7 mouse cellular contexts compared by ENCODE assay signal in genomic region chr4:96590911-96591790, GRCm38 (mm10). TPM values are rescaled to one million over a fixed set of nuclear protein-coding genes. Genes with fewer than 3 reads are reported as not detected.
DNase-seq lines count a peak whose midpoint lies in the region; ATAC-seq lines count a peak whose summit lies in the region.

Cyp2j9 (minus strand) TSS chr4:96591578.

- H3K9ac ChIP-seq in intestine, embryonic 16.5 days (ENCODE audit: low read depth, low read length): peak within 1 kb of the TSS; percentile 69
- H3K9ac ChIP-seq in limb, embryonic 11.5 days (ENCODE audit: low read length): peak within 1 kb of the TSS; percentile 56
- H3K9ac ChIP-seq in stomach, embryonic 14.5 days (replicated peaks; ENCODE audit: low read depth, low read length): no peak within 1 kb of the TSS; the same call in 1 of the 2 replicates

- H3K36me3 ChIP-seq in embryonic facial prominence, embryonic 10.5 days (replicated peaks): no peaks in the 10 kb centered on the region
- no peaks in the 10 kb centered on the region for H3K36me3 ChIP-seq in intestine, embryonic 16.5 days (ENCODE audit: control insufficient read depth, insufficient read depth, low read length)
- H3K36me3 ChIP-seq in limb, embryonic 11.5 days (ENCODE audit: control insufficient read depth, insufficient read depth, low read length): no peaks in the 10 kb centered on the region
- no peaks in the 10 kb centered on the region for H3K36me3 ChIP-seq in midbrain, embryonic 10.5 days
- no peaks in the 10 kb centered on the region for H3K36me3 ChIP-seq in stomach, embryonic 14.5 days (ENCODE audit: control insufficient read depth, insufficient read depth, low read length)

- peak within 1 kb of the TSS; percentile 55 for H3K4me3 ChIP-seq in embryonic facial prominence, embryonic 10.5 days
- peak within 1 kb of the TSS; percentile 49 for H3K4me3 ChIP-seq in intestine, embryonic 16.5 days (ENCODE audit: low read length)
- H3K4me3 ChIP-seq in limb, embryonic 11.5 days (ENCODE audit: low read depth, low read length): peak within 1 kb of the TSS; percentile 24
- H3K4me3 ChIP-seq in midbrain, embryonic 10.5 days: peak within 1 kb of the TSS; percentile 50
- peak within 1 kb of the TSS; percentile 31 for H3K4me3 ChIP-seq in stomach, embryonic 14.5 days (ENCODE audit: low read depth, low read length)

- 7% methylated on average over 18 of the region's 18 CpGs for WGBS in embryonic facial prominence, embryonic 10.5 days
- 5% methylated on average over 18 of the region's 18 CpGs for WGBS in intestine, embryonic 16.5 days
- 11% methylated on average over 18 of the region's 18 CpGs for WGBS in limb, embryonic 11.5 days
- 6% methylated on average over 18 of the region's 18 CpGs for WGBS in midbrain, embryonic 10.5 days
- WGBS in stomach, embryonic 14.5 days: 5% methylated on average over 18 of the region's 18 CpGs

- no peaks in the 10 kb centered on the region for H3K27me3 ChIP-seq in embryonic facial prominence, embryonic 10.5 days (replicated peaks; ENCODE audit: low read depth, poor library complexity, severe bottlenecking)
- no peaks in the 10 kb centered on the region for H3K27me3 ChIP-seq in intestine, embryonic 16.5 days (replicated peaks; ENCODE audit: control insufficient read depth, insufficient read depth, low read length)
- no peaks in the 10 kb centered on the region for H3K27me3 ChIP-seq in limb, embryonic 11.5 days (ENCODE audit: control insufficient read depth, insufficient read depth, low read length)
- H3K27me3 ChIP-seq in midbrain, embryonic 10.5 days (ENCODE audit: low read depth, poor library complexity, severe bottlenecking): no peaks in the 10 kb centered on the region
- no peaks in the 10 kb centered on the region for H3K27me3 ChIP-seq in stomach, embryonic 14.5 days (ENCODE audit: control insufficient read depth, insufficient read depth, low read length)

- peak within 1 kb of the TSS; percentile 75 for H3K4me2 ChIP-seq in intestine, embryonic 16.5 days (ENCODE audit: low read depth, low read length)
- peak within 1 kb of the TSS; percentile 63 for H3K4me2 ChIP-seq in limb, embryonic 11.5 days (ENCODE audit: low read depth, severe bottlenecking)
- H3K4me2 ChIP-seq in stomach, embryonic 14.5 days (replicated peaks; ENCODE audit: low read depth, low read length): peak within 1 kb of the TSS; percentile 47

- H3K9me3 ChIP-seq in embryonic facial prominence, embryonic 10.5 days: no peaks in the 10 kb centered on the region
- no peaks in the 10 kb centered on the region for H3K9me3 ChIP-seq in intestine, embryonic 16.5 days (ENCODE audit: control insufficient read depth, low read length)
- H3K9me3 ChIP-seq in limb, embryonic 11.5 days (ENCODE audit: control insufficient read depth, low read length): no peaks in the 10 kb centered on the region
- H3K9me3 ChIP-seq in midbrain, embryonic 10.5 days (replicated peaks): no peaks in the 10 kb centered on the region
- no peaks in the 10 kb centered on the region for H3K9me3 ChIP-seq in stomach, embryonic 14.5 days (ENCODE audit: control insufficient read depth, low read depth, low read length)

- ATAC-seq in intestine, embryonic 16.5 days: peak; percentile 93
- peak; percentile 76 for ATAC-seq in limb, embryonic 11.5 days (ENCODE audit: insufficient number of reproducible peaks, low FRiP score, low TSS enrichment, low read depth)
- peak; percentile 90 for ATAC-seq in stomach, embryonic 14.5 days (ENCODE audit: insufficient number of reproducible peaks, insufficient read depth, low FRiP score, low read depth)

- peak within 1 kb of the TSS; percentile 66 for H3K27ac ChIP-seq in embryonic facial prominence, embryonic 10.5 days (replicated peaks)
- H3K27ac ChIP-seq in intestine, embryonic 16.5 days (ENCODE audit: low read length): peak within 1 kb of the TSS; percentile 79
- no peak within 1 kb of the TSS for H3K27ac ChIP-seq in limb, embryonic 11.5 days (replicated peaks; ENCODE audit: low read depth, low read length)
- peak within 1 kb of the TSS; percentile 78 for H3K27ac ChIP-seq in midbrain, embryonic 10.5 days (replicated peaks)
- H3K27ac ChIP-seq in stomach, embryonic 14.5 days (ENCODE audit: low read length): peak within 1 kb of the TSS; percentile 77; the same call in 1 of the 2 replicates

- peak; percentile 4 for DNase-seq in brain, adult 2 months (ENCODE audit: low read depth, low spot score)
- DNase-seq in embryonic facial prominence, embryonic 10.5 days (ENCODE audit: low spot score): peak; percentile 43
- peak; percentile 28 for DNase-seq in gonadal fat pad, adult 2 months (ENCODE audit: low read depth)
- peak; percentile 46 for DNase-seq in limb, embryonic 11.5 days (ENCODE audit: low spot score)
- peak; percentile 48 for DNase-seq in midbrain, embryonic 10.5 days (ENCODE audit: low spot score)

- peaks cover 10% of the 10 kb centered on the region for H3K4me1 ChIP-seq in embryonic facial prominence, embryonic 10.5 days
- peaks cover 14% of the 10 kb centered on the region; the same call in 1 of the 2 replicates for H3K4me1 ChIP-seq in intestine, embryonic 16.5 days (ENCODE audit: control insufficient read depth, insufficient read depth, low read length)
- H3K4me1 ChIP-seq in limb, embryonic 11.5 days (ENCODE audit: control insufficient read depth, insufficient read depth, low read length): no peaks in the 10 kb centered on the region
- H3K4me1 ChIP-seq in midbrain, embryonic 10.5 days: peaks cover 11% of the 10 kb centered on the region
- no peaks in the 10 kb centered on the region for H3K4me1 ChIP-seq in stomach, embryonic 14.5 days (ENCODE audit: control insufficient read depth, insufficient read depth, low read length)

RNA-seq across cellular contexts. Expression of gene Cyp2j9, which starts in this region (rescaled TPM):
- polyA plus RNA-seq in embryonic facial prominence, embryonic 10.5 days (2016; fragmentation: Nextera tagmentation; extraction: Ambion mirVana): 0.72 and 1.0 TPM in 2 replicates
- 4.8 and 5.3 TPM in 2 replicates for polyA plus RNA-seq in gonadal fat pad, adult 2 months (2012; rRNA removed)
- 4.2 TPM in 2 replicates for polyA plus RNA-seq in intestine, embryonic 16.5 days (2015; fragmentation: Nextera tagmentation; extraction: Ambion mirVana)
- polyA plus RNA-seq in limb, embryonic 11.5 days (2014; fragmentation: Nextera tagmentation; extraction: Ambion mirVana): 0.64 and 0.79 TPM in 2 replicates
- 0.83 and 1.0 TPM in 2 replicates for polyA plus RNA-seq in midbrain, embryonic 10.5 days (2016; fragmentation: Nextera tagmentation; extraction: Ambion mirVana)
- 6.3 and 6.4 TPM in 2 replicates for polyA plus RNA-seq in stomach, embryonic 14.5 days (2014; fragmentation: Nextera tagmentation; extraction: Ambion mirVana)

Comparison
In these comparisons a context has a peak if more than half of its experiments do, and no peak if none do; other contexts are left out.
1. Peak in DNase-seq, ATAC-seq, H3K4me3 ChIP-seq, H3K9ac ChIP-seq and H3K4me2 ChIP-seq in limb, embryonic 11.5 days; RNA of the gene not detected or under 1 TPM.